Mouse (Mus musculus) C2C12 (cell line): Measurements from ENCODE around the gene Slc26a3.

ENCODE experiments used
- CTCF ChIP-seq: IDR thresholded peaks from one replicate; pipeline ENCODE4 v1.5.1; 2011; ENCODE audit not compliant: control insufficient read depth, insufficient read depth, insufficient read length
- MAX ChIP-seq: IDR thresholded peaks from one replicate; pipeline ENCODE4 v1.6.1; 2011; ENCODE audit warnings: mild to moderate bottlenecking, control low read depth

GRCm38 (mm10) chr12:31395895-31396294 lies 5.2 kb downstream of the Slc26a3 start:
- TF ChIP-seq MAX (no peak), CTCF (no peak)
